Mouse (Mus musculus): Measurements from ENCODE around the gene Mrpl52. TPM values are rescaled to one million over a fixed set of nuclear protein-coding genes. Genes with fewer than 3 reads are reported as not detected.
A peak's percentile ranks its signal among the peaks of the same experiment; 100 is the strongest.

The Mrpl52 gene
- total RNA-seq, 2 experiments from 2014 or later, result 112 TPM

GRCm38 (mm10) chr14:54431334-54432077, 4.8 kb downstream of the Mrpl52 start, which contains the start of gene Mmp14:
Gene Mmp14 (plus strand): TSS chr14:54431612.
- DNase-seq (ENCODE audit: extremely low spot score in 1 of 2, low spot score in 1 of 2), result peak in 1 of 2 experiments; percentile 36

- no peak for DNase-seq (ENCODE audit: extremely low spot score in 1 of 2, low spot score in 1 of 2)
Observed at GRCm38 (mm10) chr14:54432078-54432836, 5.5 kb downstream of the Mrpl52 start.

GRCm38 (mm10) chr14:54432837-54433830, 6.4 kb downstream of the Mrpl52 start:
- peak in 1 of 2 experiments; percentile 36 for DNase-seq (ENCODE audit: extremely low spot score in 1 of 2, low spot score in 1 of 2)

GRCm38 (mm10) chr14:54433941-54434531, 7.3 kb downstream of the Mrpl52 start:
- no peak for DNase-seq (ENCODE audit: extremely low spot score in 1 of 2, low spot score in 1 of 2)

- DNase-seq (ENCODE audit: extremely low spot score in 1 of 2, low spot score in 1 of 2), result no peak
Observed at GRCm38 (mm10) chr14:54435194-54435918, 8.6 kb downstream of the Mrpl52 start.

- DNase-seq (ENCODE audit: extremely low spot score in 1 of 2, low spot score in 1 of 2), result no peak
Observed at GRCm38 (mm10) chr14:54439155-54439554, 12.4 kb downstream of the Mrpl52 start.

- DNase-seq (ENCODE audit: extremely low spot score in 1 of 2, low spot score in 1 of 2), result no peak
Observed at GRCm38 (mm10) chr14:54439610-54440009, 12.9 kb downstream of the Mrpl52 start.

- DNase-seq (ENCODE audit: extremely low spot score in 1 of 2, low spot score in 1 of 2), result no peak
Observed at GRCm38 (mm10) chr14:54440538-54440937, 13.8 kb downstream of the Mrpl52 start.

- no peak for DNase-seq (ENCODE audit: extremely low spot score in 1 of 2, low spot score in 1 of 2)
Observed at GRCm38 (mm10) chr14:54441365-54441764, 14.7 kb downstream of the Mrpl52 start.

GRCm38 (mm10) chr14:54442548-54442947, 15.8 kb downstream of the Mrpl52 start:
- DNase-seq (ENCODE audit: extremely low spot score in 1 of 2, low spot score in 1 of 2), result no peak

GRCm38 (mm10) chr14:54443196-54443595, 16.5 kb downstream of the Mrpl52 start:
- DNase-seq (ENCODE audit: extremely low spot score in 1 of 2, low spot score in 1 of 2), result no peak

- DNase-seq (ENCODE audit: extremely low spot score in 1 of 2, low spot score in 1 of 2), result no peak
Observed at GRCm38 (mm10) chr14:54443712-54444618, 17.3 kb downstream of the Mrpl52 start.

- DNase-seq (ENCODE audit: extremely low spot score in 1 of 2, low spot score in 1 of 2), result no peak
Observed at GRCm38 (mm10) chr14:54445476-54445875, 18.8 kb downstream of the Mrpl52 start.

GRCm38 (mm10) chr14:54453566-54453965, 26.9 kb downstream of the Mrpl52 start:
- DNase-seq (ENCODE audit: extremely low spot score in 1 of 2, low spot score in 1 of 2), result no peak

- DNase-seq (ENCODE audit: extremely low spot score in 1 of 2, low spot score in 1 of 2), result no peak
Observed at GRCm38 (mm10) chr14:54454669-54455528, 28.2 kb downstream of the Mrpl52 start.

- DNase-seq (ENCODE audit: extremely low spot score in 1 of 2, low spot score in 1 of 2), result no peak
Observed at GRCm38 (mm10) chr14:54457907-54458569, 31.3 kb downstream of the Mrpl52 start.

- no peak for DNase-seq (ENCODE audit: extremely low spot score in 1 of 2, low spot score in 1 of 2)
Observed at GRCm38 (mm10) chr14:54462146-54462545, 35.4 kb downstream of the Mrpl52 start.
